Comparison of ENCODE assay signal across 1 mouse cellular context in the genomic region with DNA sequence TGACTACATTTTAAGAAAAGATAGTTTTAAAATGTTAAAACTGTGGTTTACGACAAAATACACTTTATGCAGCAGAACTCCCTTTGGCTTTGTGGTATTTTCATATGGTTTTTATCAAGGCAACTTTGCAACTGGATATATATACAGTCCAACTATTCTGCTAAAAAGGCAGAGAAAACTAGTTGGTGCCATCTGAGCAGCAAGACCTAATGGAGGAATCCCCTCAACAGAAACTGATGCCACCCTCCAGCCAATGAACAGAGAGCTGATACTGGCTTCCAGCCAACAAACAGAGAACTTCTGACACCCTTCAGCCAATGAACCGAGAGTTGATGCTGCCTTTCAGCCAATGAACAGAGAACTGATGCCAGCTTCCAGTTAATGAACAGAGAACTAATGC.
TF ChIP-seq lines count a peak whose summit lies in the region.

No protein-coding gene starts in this region.

TF ChIP-seq in MEL, 35 proteins besides CTCF, POLR2A, EP300 and RAD21 (continued from another document):
- TF ChIP-seq JUND (IDR thresholded peaks at IDR 0.05; ENCODE audit: low read depth, low read length): no peak
- no peak for TF ChIP-seq ETS1 (IDR thresholded peaks at IDR 0.05; ENCODE audit: low read depth, low read length)
